Mouse (Mus musculus) spleen, adult 2 months (tissue): ENCODE measurements at regions not wholly inside any gene's neighbourhood (a gene's known extent, or its start where the extent isn't known, plus 50 kb on each side); places are given as distances from the start of the nearest gene placed in this dataset.

Experiments
- DNase-seq, 2 experiments: peaks; one replicate each; pipeline versions ENCODE4 v3.0.0 to v3.0.0-alpha.2; 2012 to 2021; ENCODE audit warnings: low spot score in 2 of 2, low read depth in 1 of 2
- H3K27ac ChIP-seq: fragments of 200-500 bp; 2 replicates; pipeline ENCODE4 v1.5.1; 2012; ENCODE audit warnings: low read length, inconsistent platforms; ENCODE audit not compliant: insufficient read depth
- H3K27me3 ChIP-seq: fragments of 200-500 bp; 2 replicates; pipeline ENCODE4 v1.6.1; 2012; ENCODE audit warnings: mild to moderate bottlenecking, moderate library complexity, low read length, inconsistent platforms; ENCODE audit not compliant: control insufficient read depth, insufficient read depth
- H3K36me3 ChIP-seq: fragments of 200-500 bp; 2 replicates; pipeline ENCODE4 v1.6.1; 2012; ENCODE audit warnings: mild to moderate bottlenecking, low read length, inconsistent platforms; ENCODE audit not compliant: control insufficient read depth, insufficient read depth
- H3K4me1 ChIP-seq: fragments of 200-500 bp; 2 replicates; pipeline ENCODE4 v1.6.1; 2011; ENCODE audit warnings: inconsistent platforms; ENCODE audit not compliant: control insufficient read depth, insufficient read depth, insufficient read length
- H3K4me3 ChIP-seq: fragments of 200-500 bp; 2 replicates; pipeline ENCODE4 v1.5.1; 2011; ENCODE audit warnings: mild to moderate bottlenecking, inconsistent platforms; ENCODE audit not compliant: insufficient read depth, insufficient read length; ENCODE audit errors: extremely low read depth
- CTCF ChIP-seq: fragments of 200-500 bp; IDR thresholded peaks from 2 replicates; pipeline ENCODE4 v1.5.1; 2011; ENCODE audit warnings: mild to moderate bottlenecking, inconsistent platforms; ENCODE audit not compliant: insufficient read depth, insufficient read length, insufficient replicate concordance; ENCODE audit errors: extremely low read depth
- POLR2A ChIP-seq: fragments of 200-500 bp; IDR thresholded peaks from 2 replicates; pipeline ENCODE4 v1.6.1; 2011; ENCODE audit warnings: low read depth, low read length, inconsistent platforms
- WGBS: fragments of 180-500 bp; shearing (Covaris S2); methylation state at CpG from one replicate; pipeline ENCODE4 v1.1.7; 2018; 5-methylcytosine and 5-hydroxymethylcytosine counted together

GRCm38 (mm10) chr3:102386091-102386490, 83.6 kb upstream of the Ngf start:
- H3K27me3 ChIP-seq, result no peaks in the 10 kb centered on the region
- no peaks in the 10 kb centered on the region for H3K36me3 ChIP-seq
- H3K27ac ChIP-seq, result no peak overlapping the region
- no peak overlapping the region for H3K4me3 ChIP-seq
- no peak for TF ChIP-seq POLR2A
- TF ChIP-seq CTCF, result no peak
- 96% methylated on average over 4 of the region's 4 CpGs for WGBS
- H3K4me1 ChIP-seq, result no peaks in the 10 kb centered on the region
- no peak for DNase-seq

- Histone ChIP-seq H3K4me3 (no peak overlapping the region), H3K27me3 (no peaks in the 10 kb centered on the region), H3K36me3 (no peaks in the 10 kb centered on the region), H3K4me1 (no peaks in the 10 kb centered on the region), H3K27ac (no peak overlapping the region)
- DNase-seq, result no peak
- 80% methylated on average over 2 of the region's 2 CpGs for WGBS
- TF ChIP-seq CTCF (no peak), POLR2A (no peak)
Observed at GRCm38 (mm10) chr3:102384596-102384995, 85.1 kb upstream of the Ngf start.

GRCm38 (mm10) chr3:102383671-102384070, 86.0 kb upstream of the Ngf start:
- no peak overlapping the region for H3K4me3 ChIP-seq
- no peak for DNase-seq
- WGBS, result 73% methylated on average over 8 of the region's 8 CpGs
- no peaks in the 10 kb centered on the region for H3K27me3 ChIP-seq
- no peaks in the 10 kb centered on the region for H3K4me1 ChIP-seq
- no peak overlapping the region for H3K27ac ChIP-seq
- no peaks in the 10 kb centered on the region for H3K36me3 ChIP-seq
- no peak for TF ChIP-seq POLR2A

GRCm38 (mm10) chr3:102381683-102382082, 88.0 kb upstream of the Ngf start:
- WGBS, result 90% methylated on average over 10 of the region's 10 CpGs

GRCm38 (mm10) chr3:102374381-102375060, 95.2 kb upstream of the Ngf start:
- Histone ChIP-seq H3K4me3 (no peak overlapping the region), H3K4me1 (no peaks in the 10 kb centered on the region), H3K36me3 (no peaks in the 10 kb centered on the region), H3K27ac (no peak overlapping the region), H3K27me3 (no peaks in the 10 kb centered on the region)
- WGBS, result 84% methylated on average over 5 of the region's 5 CpGs
- TF ChIP-seq POLR2A (no peak), CTCF (no peak)
- DNase-seq, result no peak

More at GRCm38 (mm10) chr3:102381683-102382082, 88.0 kb upstream of the Ngf start:
- Histone ChIP-seq H3K4me3 (no peak overlapping the region), H3K36me3 (no peaks in the 10 kb centered on the region), H3K27ac (no peak overlapping the region), H3K4me1 (no peaks in the 10 kb centered on the region), H3K27me3 (no peaks in the 10 kb centered on the region)
- DNase-seq, result no peak
- TF ChIP-seq CTCF, result no peak
- no peak for TF ChIP-seq POLR2A

- H3K27me3 ChIP-seq, result no peaks in the 10 kb centered on the region
- TF ChIP-seq POLR2A (no peak), CTCF (no peak)
- H3K27ac ChIP-seq, result no peak overlapping the region
- WGBS, result 82% methylated on average over 8 of the region's 8 CpGs
- H3K4me1 ChIP-seq, result no peaks in the 10 kb centered on the region
- H3K4me3 ChIP-seq, result no peak overlapping the region
- no peak for DNase-seq
- no peaks in the 10 kb centered on the region for H3K36me3 ChIP-seq
Observed at GRCm38 (mm10) chr3:102372205-102372899, 97.4 kb upstream of the Ngf start.

- Histone ChIP-seq H3K4me1 (no peaks in the 10 kb centered on the region), H3K36me3 (no peaks in the 10 kb centered on the region), H3K27ac (no peak overlapping the region), H3K4me3 (no peak overlapping the region), H3K27me3 (no peaks in the 10 kb centered on the region)
- DNase-seq, result no peak
- WGBS, result 14% methylated on average over 6 of the region's 6 CpGs
- TF ChIP-seq CTCF, result no peak
- TF ChIP-seq POLR2A, result no peak
Observed at GRCm38 (mm10) chr3:102366188-102366587, 103.5 kb upstream of the Ngf start.
